Mouse (Mus musculus): ENCODE results near the gene Neb. TPM values are rescaled to one million over a fixed set of nuclear protein-coding genes. Genes with fewer than 3 reads are reported as not detected.

Gene Neb
- polyA plus RNA-seq (2012; rRNA removed) = 1.5 and 1.8 TPM in 2 replicates

DNA sequence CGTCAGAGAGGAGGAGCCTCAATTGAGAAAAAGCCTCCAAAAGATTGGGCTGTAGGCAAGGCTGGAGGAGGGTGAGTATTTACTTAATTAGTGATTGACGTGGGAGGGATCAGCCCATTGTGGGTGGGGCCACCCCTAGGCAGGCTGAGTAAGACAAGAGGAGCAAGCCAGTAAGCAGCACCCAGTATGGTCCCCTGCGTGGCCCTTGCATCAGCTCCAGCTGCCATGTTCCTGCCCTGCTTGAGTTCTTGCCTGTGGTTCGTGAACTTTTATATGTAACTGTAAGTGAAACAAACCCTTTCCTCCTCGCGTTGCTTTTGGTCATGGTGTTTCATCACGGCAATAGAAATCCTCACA lies at the start of gene Neb:
TSS of gene Neb (minus strand) at position 27 of the 357 bp plus-strand sequence.

DNA sequence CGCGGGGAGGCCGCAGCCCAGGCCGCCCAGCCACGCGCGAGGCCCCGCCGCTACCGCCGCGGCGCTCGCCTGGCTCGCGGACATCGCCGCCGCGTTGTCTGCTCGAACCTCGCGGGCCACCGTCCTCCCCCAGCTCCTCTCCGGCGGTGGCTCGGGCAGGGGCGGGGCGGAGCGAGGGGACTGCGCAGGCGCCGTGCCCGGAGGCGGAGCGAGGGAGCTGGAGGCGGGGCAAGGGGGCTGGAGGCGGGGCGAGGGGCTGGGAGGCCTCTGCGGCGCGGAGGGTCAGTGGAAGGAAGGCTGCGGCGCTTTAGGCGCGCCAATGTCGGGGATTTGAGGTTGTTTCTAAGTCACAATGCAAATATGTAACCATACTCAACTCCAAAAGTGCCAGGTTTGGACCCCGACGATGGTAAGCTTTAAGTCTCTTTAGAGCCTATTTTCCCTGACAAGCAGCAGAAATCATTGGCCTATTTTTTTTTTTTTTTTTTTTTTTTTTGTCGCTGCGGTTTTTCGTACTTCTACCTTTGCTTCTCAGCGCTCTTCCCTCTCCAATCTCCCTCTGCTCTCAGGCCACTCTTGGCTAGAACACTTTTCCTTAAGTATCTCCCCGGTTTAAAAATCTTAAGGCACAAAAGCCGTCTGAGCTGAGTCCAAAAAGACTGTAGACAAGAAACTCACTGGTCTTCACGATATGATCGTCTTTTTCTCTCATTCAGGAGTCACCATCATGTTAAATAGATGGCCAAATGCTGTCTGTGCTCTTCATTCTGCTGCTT lies 46.7 kb upstream of the Neb start, which contains the start of gene Arl5a:
TSS of gene Arl5a (minus strand) at position 155 of the 776 bp plus-strand sequence.

Other genes starting within 250 kb of the Neb start
- gene Arl5a, start 46.4 kb upstream of the Neb start, polyA plus RNA-seq (2012; rRNA removed) = 8.9 and 10.4 TPM in 2 replicates

Data from ovary, adult 2 months (tissue).